Mouse (Mus musculus): Measurements from ENCODE around the gene Unc5c. TPM values are rescaled to one million over a fixed set of nuclear protein-coding genes. Genes with fewer than 3 reads are reported as not detected.
A peak's percentile ranks its signal among the peaks of the same experiment; 100 is the strongest.

The Unc5c gene
- 10 to 100 TPM; 36.8 to 48.3 TPM for total RNA-seq (2021)

GRCm38 (mm10) chr3:141465104-141465705 lies at the start of gene Unc5c:
Unc5c (plus strand) TSS chr3:141465216.
- peak; percentile 57 to 71 for DNase-seq (ENCODE audit: extremely low spot score in 1 of 2, low spot score in 1 of 2)

- no peak for DNase-seq (ENCODE audit: extremely low spot score in 1 of 2, low spot score in 1 of 2)
Observed at GRCm38 (mm10) chr3:141457475-141457874, 7.5 kb upstream of the Unc5c start.

GRCm38 (mm10) chr3:141462482-141462881 lies 2.5 kb upstream of the Unc5c start:
- DNase-seq (ENCODE audit: extremely low spot score in 1 of 2, low spot score in 1 of 2): no peak

GRCm38 (mm10) chr3:141464691-141465103 lies 319 bp upstream of the Unc5c start:
- DNase-seq (ENCODE audit: extremely low spot score in 1 of 2, low spot score in 1 of 2): peak in 1 of 2 experiments; percentile 61

- DNase-seq (ENCODE audit: extremely low spot score in 1 of 2, low spot score in 1 of 2): peak; percentile 34 to 44
Observed at GRCm38 (mm10) chr3:141466061-141466460, 1.0 kb downstream of the Unc5c start.

- peak in 1 of 2 experiments; percentile 20 for DNase-seq (ENCODE audit: extremely low spot score in 1 of 2, low spot score in 1 of 2)
Observed at GRCm38 (mm10) chr3:141466727-141467335, 1.8 kb downstream of the Unc5c start.

- no peak for DNase-seq (ENCODE audit: extremely low spot score in 1 of 2, low spot score in 1 of 2)
Observed at GRCm38 (mm10) chr3:141469338-141469737, 4.3 kb downstream of the Unc5c start.

GRCm38 (mm10) chr3:141473205-141473604 lies 8.2 kb downstream of the Unc5c start:
- no peak for DNase-seq (ENCODE audit: extremely low spot score in 1 of 2, low spot score in 1 of 2)

- DNase-seq (ENCODE audit: extremely low spot score in 1 of 2, low spot score in 1 of 2): no peak
Observed at GRCm38 (mm10) chr3:141475389-141475788, 10.4 kb downstream of the Unc5c start.

GRCm38 (mm10) chr3:141475919-141476318 lies 10.9 kb downstream of the Unc5c start:
- DNase-seq (ENCODE audit: extremely low spot score in 1 of 2, low spot score in 1 of 2): no peak

GRCm38 (mm10) chr3:141476670-141477069 lies 11.7 kb downstream of the Unc5c start:
- DNase-seq (ENCODE audit: extremely low spot score in 1 of 2, low spot score in 1 of 2): no peak

- DNase-seq (ENCODE audit: extremely low spot score in 1 of 2, low spot score in 1 of 2): no peak
Observed at GRCm38 (mm10) chr3:141482465-141482864, 17.4 kb downstream of the Unc5c start.

- no peak for DNase-seq (ENCODE audit: extremely low spot score in 1 of 2, low spot score in 1 of 2)
Observed at GRCm38 (mm10) chr3:141483665-141484431, 18.8 kb downstream of the Unc5c start.

GRCm38 (mm10) chr3:141485218-141485617 lies 20.2 kb downstream of the Unc5c start:
- no peak for DNase-seq (ENCODE audit: extremely low spot score in 1 of 2, low spot score in 1 of 2)

- DNase-seq (ENCODE audit: extremely low spot score in 1 of 2, low spot score in 1 of 2): no peak
Observed at GRCm38 (mm10) chr3:141490647-141491046, 25.6 kb downstream of the Unc5c start.

- no peak for DNase-seq (ENCODE audit: extremely low spot score in 1 of 2, low spot score in 1 of 2)
Observed at GRCm38 (mm10) chr3:141491272-141491950, 26.4 kb downstream of the Unc5c start.

- no peak for DNase-seq (ENCODE audit: extremely low spot score in 1 of 2, low spot score in 1 of 2)
Observed at GRCm38 (mm10) chr3:141491951-141492310, 26.9 kb downstream of the Unc5c start.

- no peak for DNase-seq (ENCODE audit: extremely low spot score in 1 of 2, low spot score in 1 of 2)
Observed at GRCm38 (mm10) chr3:141493000-141493399, 28.0 kb downstream of the Unc5c start.

- DNase-seq (ENCODE audit: extremely low spot score in 1 of 2, low spot score in 1 of 2): no peak
Observed at GRCm38 (mm10) chr3:141498348-141499056, 33.5 kb downstream of the Unc5c start.

GRCm38 (mm10) chr3:141501845-141502505 lies 37.0 kb downstream of the Unc5c start:
- DNase-seq (ENCODE audit: extremely low spot score in 1 of 2, low spot score in 1 of 2): no peak

All from layer of hippocampus, postnatal 25 days (tissue).